Mouse (Mus musculus): Measurements from ENCODE around the gene Nepro. TPM values are rescaled to one million over a fixed set of nuclear protein-coding genes. Genes with fewer than 3 reads are reported as not detected.

The Nepro gene
- polyA plus RNA-seq, 1 experiment from 2014 or later: 12.6 TPM

- H3K4me3 ChIP-seq: no peak overlapping the region
- no peak overlapping the region for H3K27ac ChIP-seq
- H3K36me3 ChIP-seq: no peaks in the 10 kb centered on the region
- no peaks in the 10 kb centered on the region for H3K9me3 ChIP-seq
- no peaks in the 10 kb centered on the region for H3K27me3 ChIP-seq
- no peak for ATAC-seq (ENCODE audit: insufficient number of reproducible peaks, insufficient read depth, low FRiP score, low TSS enrichment)
- no peak overlapping the region for H3K4me2 ChIP-seq (replicated peaks)
- 89% methylated on average over 3 of the region's 3 CpGs for WGBS
- H3K9ac ChIP-seq: no peak overlapping the region
- H3K4me1 ChIP-seq: no peaks in the 10 kb centered on the region
Measured at GRCm38 (mm10) chr16:44773673-44774072, 49.6 kb downstream of the Nepro start.

DNA sequence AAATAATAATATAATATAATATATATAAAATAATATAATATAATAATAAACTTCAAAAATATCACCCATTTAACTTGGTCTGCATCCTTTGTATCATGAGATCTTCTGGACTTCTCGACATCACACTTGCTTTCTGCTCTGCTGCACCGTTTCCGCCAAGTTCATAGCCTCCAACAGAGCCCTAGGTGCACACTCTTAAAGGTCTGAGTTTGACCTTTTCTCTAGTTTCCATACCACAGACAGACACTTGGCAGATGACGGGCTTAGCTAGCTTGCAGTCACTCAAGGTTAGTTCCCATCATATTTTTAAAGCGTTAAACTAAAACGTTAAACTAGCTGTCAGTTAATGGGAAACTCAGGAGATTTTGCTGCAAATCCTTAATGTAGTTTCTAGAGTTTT is 50.1 kb downstream of the Nepro start:
- Histone ChIP-seq H3K4me1 (no peaks in the 10 kb centered on the region), H3K27ac (no peak overlapping the region), H3K27me3 (no peaks in the 10 kb centered on the region), H3K36me3 (no peaks in the 10 kb centered on the region), H3K9ac (no peak overlapping the region), H3K9me3 (no peaks in the 10 kb centered on the region), H3K4me3 (no peak overlapping the region), H3K4me2 (replicated peaks) (no peak overlapping the region)
- ATAC-seq (ENCODE audit: insufficient number of reproducible peaks, insufficient read depth, low FRiP score, low TSS enrichment): no peak
- WGBS: 83% methylated on average over 6 of the region's 6 CpGs

GRCm38 (mm10) chr16:44778538-44779147 is 54.5 kb downstream of the Nepro start:
- H3K9ac ChIP-seq: no peak overlapping the region
- no peaks in the 10 kb centered on the region for H3K27me3 ChIP-seq
- no peak for ATAC-seq (ENCODE audit: insufficient number of reproducible peaks, insufficient read depth, low FRiP score, low TSS enrichment)
- no peak overlapping the region for H3K4me3 ChIP-seq
- H3K27ac ChIP-seq: no peak overlapping the region
- H3K4me2 ChIP-seq (replicated peaks): no peak overlapping the region
- WGBS: 82% methylated on average over 17 of the region's 17 CpGs
- H3K9me3 ChIP-seq: no peaks in the 10 kb centered on the region
- no peaks in the 10 kb centered on the region for H3K4me1 ChIP-seq
- no peaks in the 10 kb centered on the region for H3K36me3 ChIP-seq

DNA sequence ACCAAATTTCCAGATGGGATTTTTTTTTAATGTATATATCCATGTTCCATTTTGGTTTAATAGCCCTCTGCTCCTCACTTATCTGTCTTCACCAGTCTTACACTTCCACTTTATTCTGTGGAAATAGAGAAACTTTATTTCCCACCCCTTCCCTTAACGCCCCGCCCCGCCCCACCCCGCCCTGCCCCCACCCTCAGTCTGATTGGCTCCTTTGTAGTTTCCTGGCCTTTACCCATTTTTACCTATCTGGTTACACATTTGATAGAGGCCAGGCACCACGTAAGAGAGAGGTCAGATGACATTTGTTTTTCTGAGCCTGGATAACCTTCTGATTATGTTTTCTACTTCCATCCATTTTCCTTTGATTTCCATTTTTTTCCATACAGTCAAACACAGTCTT is 55.4 kb downstream of the Nepro start:
- Histone ChIP-seq H3K36me3 (no peaks in the 10 kb centered on the region), H3K4me1 (no peaks in the 10 kb centered on the region), H3K4me2 (replicated peaks) (no peak overlapping the region), H3K27me3 (no peaks in the 10 kb centered on the region), H3K27ac (no peak overlapping the region), H3K4me3 (no peak overlapping the region), H3K9me3 (no peaks in the 10 kb centered on the region), H3K9ac (no peak overlapping the region)
- 89% methylated on average over 5 of the region's 5 CpGs for WGBS
- no peak for ATAC-seq (ENCODE audit: insufficient number of reproducible peaks, insufficient read depth, low FRiP score, low TSS enrichment)

DNA sequence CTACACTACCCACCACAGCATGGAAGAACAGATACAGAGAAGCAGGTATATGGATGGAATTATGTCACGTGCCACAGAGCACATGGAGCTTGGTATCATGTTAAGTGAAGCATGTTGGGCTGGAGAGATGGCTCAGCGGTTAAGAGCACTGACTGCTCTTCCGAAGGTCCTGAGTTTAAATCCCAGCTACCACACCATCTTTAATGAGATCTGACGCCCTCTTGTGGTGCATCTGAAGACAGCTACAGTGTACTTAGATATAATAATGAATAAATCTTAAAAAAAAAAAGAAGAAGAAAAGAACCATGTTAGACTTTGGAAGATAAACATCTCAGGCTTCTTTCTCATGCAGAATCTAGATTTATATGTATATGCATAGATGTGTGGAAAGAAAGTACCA is 56.6 kb downstream of the Nepro start:
- H3K36me3 ChIP-seq: no peaks in the 10 kb centered on the region
- WGBS: 65% methylated on average over 4 of the region's 4 CpGs
- H3K27ac ChIP-seq: no peak overlapping the region
- ATAC-seq (ENCODE audit: insufficient number of reproducible peaks, insufficient read depth, low FRiP score, low TSS enrichment): no peak
- no peaks in the 10 kb centered on the region for H3K4me1 ChIP-seq
- H3K9me3 ChIP-seq: no peaks in the 10 kb centered on the region
- H3K27me3 ChIP-seq: no peaks in the 10 kb centered on the region
- H3K4me2 ChIP-seq (replicated peaks): no peak overlapping the region
- H3K9ac ChIP-seq: no peak overlapping the region
- H3K4me3 ChIP-seq: no peak overlapping the region

Other genes with a start within 250 kb of the Nepro start
- 37.1 and 37.3 TPM in 2 replicates for gene Boc, start 165.4 kb upstream of the Nepro start, polyA plus RNA-seq (2016; fragmentation: Nextera tagmentation; extraction: Ambion mirVana)
- gene Gtpbp8, start 22.1 kb downstream of the Nepro start, polyA plus RNA-seq (2016; fragmentation: Nextera tagmentation; extraction: Ambion mirVana): 28.0 and 33.5 TPM in 2 replicates
- gene Cd200r1, start 41.4 kb downstream of the Nepro start, polyA plus RNA-seq (2016; fragmentation: Nextera tagmentation; extraction: Ambion mirVana): 0.34 and 0.82 TPM in 2 replicates
- gene Cd200r4, start 87.4 kb downstream of the Nepro start, polyA plus RNA-seq (2016; fragmentation: Nextera tagmentation; extraction: Ambion mirVana): not detected in 2 replicates
- 0.13 TPM in 1 of 2 replicates, not detected in the other for gene Cd200r2, start 142.8 kb downstream of the Nepro start, polyA plus RNA-seq (2016; fragmentation: Nextera tagmentation; extraction: Ambion mirVana)
- 0.17 TPM in 1 of 2 replicates, not detected in the other for gene Cd200r3, start 219.4 kb downstream of the Nepro start, polyA plus RNA-seq (2016; fragmentation: Nextera tagmentation; extraction: Ambion mirVana)

Data from embryonic facial prominence, embryonic 12.5 days (tissue).